Mouse (Mus musculus) cerebellum, postnatal 10 days (tissue): ENCODE measurements at regions not wholly inside any gene's neighbourhood (a gene's known extent, or its start where the extent isn't known, plus 50 kb on each side); places are given as distances from the start of the nearest gene placed in this dataset.

Experiments
- DNase-seq, 2 experiments: peaks; one replicate each; pipeline ENCODE4 v3.0.0; 2021; ENCODE audit warnings: mixed read lengths in 2 of 2

GRCm38 (mm10) chr8:101815121-101815520 lies 970.3 kb downstream of the Cdh11 start:
- DNase-seq: peak; percentile 12 to 20

- no peak for DNase-seq
These were observed 981.9 kb downstream of the Cdh11 start for GRCm38 (mm10) chr8:101803561-101803960.

GRCm38 (mm10) chr8:101802119-101802518 lies 983.3 kb downstream of the Cdh11 start:
- no peak for DNase-seq

GRCm38 (mm10) chr8:101790785-101791184 lies 994.7 kb downstream of the Cdh11 start:
- peak in 1 of 2 experiments; percentile 6 for DNase-seq

- DNase-seq: no peak
These were observed 998.6 kb downstream of the Cdh11 start for GRCm38 (mm10) chr8:101786876-101787275.

- no peak for DNase-seq
These were observed 1002.9 kb downstream of the Cdh11 start for GRCm38 (mm10) chr8:101782556-101782955.

- DNase-seq: no peak
These were observed 1003.5 kb downstream of the Cdh11 start for GRCm38 (mm10) chr8:101781942-101782341.

GRCm38 (mm10) chr8:101779966-101780365 lies 1005.5 kb downstream of the Cdh11 start:
- DNase-seq: peak; percentile 12 to 22

- no peak for DNase-seq
These were observed 1017.9 kb downstream of the Cdh11 start for GRCm38 (mm10) chr8:101767588-101767987.
